Mouse (Mus musculus) liver, postnatal 0 days (tissue): ENCODE results near the gene Grid2ip.

Experiments used
- CTCF ChIP-seq: sonication (generic); IDR thresholded peaks from 2 replicates; pipeline ENCODE4 v1.5.1; 2016; ENCODE audit warnings: antibody characterized with exemption, low read depth
- EP300 ChIP-seq: IDR thresholded peaks from 2 replicates; pipeline ENCODE4 v1.6.1; 2016; ENCODE audit warnings: antibody characterized with exemption, low read depth, mild to moderate bottlenecking

DNA sequence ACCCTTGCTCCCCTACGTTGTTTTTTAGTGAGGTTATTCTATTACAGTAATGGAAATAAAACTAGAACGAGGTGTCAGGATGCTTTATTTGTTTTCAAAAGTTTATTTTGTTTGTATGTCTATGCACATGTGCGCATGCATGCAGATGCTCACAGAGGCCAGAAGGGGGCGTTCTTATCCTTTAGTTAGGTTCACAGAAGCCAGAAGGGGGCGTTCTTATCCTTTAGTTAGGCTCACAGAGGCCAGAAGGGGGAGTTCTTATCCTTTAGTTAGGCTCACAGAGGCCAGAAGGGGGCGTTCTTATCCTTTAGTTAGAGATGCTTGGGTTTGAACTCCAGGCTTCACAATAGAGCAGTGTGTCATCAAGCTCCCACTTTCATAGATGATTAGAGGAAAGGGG is 20.6 kb upstream of the Grid2ip start:
- TF ChIP-seq CTCF (peak; percentile 48), EP300 (no peak)
